Mouse (Mus musculus) kidney, postnatal 0 days (tissue): ENCODE measurements around the gene Dusp18. TPM values are rescaled to one million over a fixed set of nuclear protein-coding genes. Genes with fewer than 3 reads are reported as not detected.

Experiments
- ATAC-seq: fragments of 200-750 bp; cut with Nextera tagmentation; replicated peaks from 2 replicates; pipeline ENCODE4 v1.8.0; 2017; ENCODE audit warnings: low read depth, moderate number of reproducible peaks, moderate TSS enrichment, moderate library complexity; ENCODE audit not compliant: low FRiP score
- DNase-seq: peaks from one replicate; pipeline ENCODE4 v3.0.0-alpha.2; 2016; ENCODE audit warnings: low spot score
- H3K27ac ChIP-seq: fragments of 300-500 bp; sonication (generic); 2 replicates; pipeline ENCODE4 v1.5.1; 2014; ENCODE audit warnings: mild to moderate bottlenecking
- H3K27me3 ChIP-seq: fragments of 300-500 bp; sonication (generic); 2 replicates; pipeline ENCODE4 v1.6.1; 2014; ENCODE audit warnings: low read length, mixed read lengths; ENCODE audit not compliant: insufficient read depth
- H3K36me3 ChIP-seq: fragments of 300-500 bp; sonication (generic); 2 replicates; pipeline ENCODE4 v1.6.1; 2014; ENCODE audit warnings: low read length, mixed read lengths; ENCODE audit not compliant: insufficient read depth
- H3K4me1 ChIP-seq: fragments of 300-500 bp; sonication (generic); replicated peaks from 2 replicates; pipeline ENCODE4 v1.6.1; 2014; ENCODE audit warnings: antibody characterized with exemption, low read length, mixed read lengths; ENCODE audit not compliant: insufficient read depth
- H3K4me2 ChIP-seq: fragments of 300-500 bp; sonication (generic); 2 replicates; pipeline ENCODE4 v1.6.1; 2014; ENCODE audit warnings: mild to moderate bottlenecking, low read length, moderate library complexity, mixed read lengths
- H3K4me3 ChIP-seq: fragments of 300-500 bp; sonication (generic); replicated peaks from 2 replicates; pipeline ENCODE4 v1.5.1; 2014; ENCODE audit warnings: low read depth, low read length
- H3K9ac ChIP-seq: fragments of 300-500 bp; sonication (generic); 2 replicates; pipeline ENCODE4 v1.6.1; 2014; ENCODE audit warnings: low read depth, low read length
- H3K9me3 ChIP-seq: fragments of 300-500 bp; sonication (generic); replicated peaks from 2 replicates; pipeline ENCODE4 v1.6.1; 2016; ENCODE audit warnings: low read length, inconsistent platforms, mixed read lengths
- CTCF ChIP-seq: IDR thresholded peaks from 2 replicates; pipeline ENCODE4 v1.5.1; 2016; ENCODE audit warnings: antibody characterized with exemption, low read depth, mild to moderate bottlenecking, moderate library complexity
- WGBS: fragments of 180-500 bp; shearing (Covaris S2); extraction: QIAGEN DNeasy Blood & Tissue Kit; methylation state at CpG from one replicate; pipeline ENCODE4 v1.1.7; 2014; 5-methylcytosine and 5-hydroxymethylcytosine counted together
- polyA plus RNA-seq: library from polyadenylated mRNA; unstranded; fragments of >200 nt; fragmentation: Nextera tagmentation; extraction: Ambion mirVana; gene quantifications from 2 replicates; pipeline ENCODE4 v1.2.1, GENCODE M21; 2015

The Dusp18 gene
- polyA plus RNA-seq, 1 experiment from 2014 or later = 10.1 TPM

DNA sequence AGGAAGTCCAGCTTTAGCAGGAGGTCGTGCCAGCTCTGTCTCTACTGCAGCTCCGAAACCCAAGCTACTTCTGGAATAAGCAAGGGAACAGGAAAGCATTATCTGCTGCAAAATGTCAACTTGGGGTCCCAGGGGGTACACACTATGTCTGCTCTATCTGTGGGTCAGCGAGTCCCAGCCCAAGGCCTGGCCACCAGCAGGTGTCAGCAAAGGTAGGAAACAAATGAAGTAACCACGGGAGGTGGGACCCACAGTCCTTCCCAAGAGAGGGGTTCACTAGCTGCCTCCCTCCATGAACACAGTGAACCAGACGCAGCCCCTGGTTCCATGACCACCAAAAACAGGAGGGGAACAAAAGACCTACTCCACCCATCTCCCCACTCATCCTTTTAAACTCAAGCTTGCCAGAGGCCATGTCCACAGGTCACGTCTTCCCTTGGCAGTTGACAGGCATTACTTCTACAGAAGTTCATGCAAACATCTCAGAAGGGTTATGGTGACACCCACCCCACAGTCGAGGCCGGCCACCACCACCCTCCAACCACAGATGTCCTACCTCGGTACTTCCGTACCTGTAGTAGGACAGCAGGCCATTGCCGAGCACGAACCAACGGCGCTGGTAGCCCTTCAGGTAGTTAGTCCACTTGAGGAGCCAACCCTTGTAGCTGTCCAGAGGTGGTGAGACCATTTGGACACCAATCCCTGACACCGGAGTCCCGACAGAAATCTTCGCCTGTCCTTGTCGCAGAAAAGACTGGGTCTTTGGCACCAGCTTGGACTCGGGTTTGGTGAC lies 32.2 kb upstream of the Dusp18 start:
- ATAC-seq (no peak), DNase-seq (no peak)
- Histone ChIP-seq H3K27me3 (no peaks in the 10 kb centered on the region), H3K27ac (no peak overlapping the region), H3K4me3 (peak overlapping the region; percentile 28), H3K9me3 (no peaks in the 10 kb centered on the region), H3K4me2 (peak overlapping the region; percentile 68), H3K4me1 (no peaks in the 10 kb centered on the region), H3K36me3 (no peaks in the 10 kb centered on the region), H3K9ac (0 out of 2 replicates have a peak overlapping the region, but pooled peaks have one; percentile 23)
- 74% methylated on average over 19 of the region's 19 CpGs for WGBS
- TF ChIP-seq CTCF = 0 out of 2 replicates have a peak, but pooled peaks have one; percentile 6

DNA sequence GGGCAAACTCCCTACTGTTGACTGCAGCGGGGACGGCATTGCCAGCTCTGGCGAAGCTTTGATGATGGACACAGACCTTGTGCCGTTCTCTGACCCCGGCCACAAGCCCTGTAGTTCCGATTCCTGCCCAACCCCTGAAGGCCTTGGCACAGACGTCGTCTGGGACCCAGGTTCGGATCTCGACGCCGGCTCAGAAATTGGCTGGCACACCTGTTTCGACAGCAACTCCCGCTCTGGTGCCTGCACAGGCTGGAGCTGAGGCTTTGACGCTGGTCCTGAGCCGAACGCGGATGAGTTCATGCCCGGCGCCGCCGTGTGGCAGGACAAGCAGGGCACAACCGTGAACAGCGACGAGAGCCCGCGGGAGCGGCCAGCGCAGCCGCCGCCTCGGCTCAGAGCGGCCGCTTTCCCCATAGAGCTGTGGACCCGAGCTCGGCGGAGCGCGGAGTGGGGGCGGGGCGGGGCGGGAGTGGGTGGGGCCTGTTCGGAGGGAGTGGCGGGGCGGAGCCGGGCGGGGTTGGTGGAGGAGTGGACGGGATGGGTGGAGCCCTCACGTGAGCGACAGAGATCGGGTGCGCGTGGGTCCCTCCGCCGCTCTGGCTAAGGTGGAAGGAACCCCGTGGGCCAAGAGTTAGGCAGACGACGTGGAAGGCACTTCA lies 31.5 kb upstream of the Dusp18 start, which contains the start of gene Osbp2:
TSS of gene Osbp2 (minus strand) at position 450 of the 659 bp plus-strand sequence.
- peak within 1 kb of the TSS; percentile 28 for H3K4me3 ChIP-seq
- DNase-seq (peak; percentile 75), ATAC-seq (peak; percentile 95)
- H3K4me1 ChIP-seq = no peaks in the 10 kb centered on the region
- H3K27me3 ChIP-seq = no peaks in the 10 kb centered on the region
- TF ChIP-seq CTCF = peak; percentile 54
- H3K9ac ChIP-seq = 0 out of 2 replicates have a peak within 1 kb of the TSS, but pooled peaks have one; percentile 23
- H3K9me3 ChIP-seq = no peaks in the 10 kb centered on the region
- no peak within 1 kb of the TSS for H3K27ac ChIP-seq
- H3K4me2 ChIP-seq = peak within 1 kb of the TSS; percentile 68
- 4% methylated on average over 58 of the region's 58 CpGs for WGBS
- no peaks in the 10 kb centered on the region for H3K36me3 ChIP-seq

DNA sequence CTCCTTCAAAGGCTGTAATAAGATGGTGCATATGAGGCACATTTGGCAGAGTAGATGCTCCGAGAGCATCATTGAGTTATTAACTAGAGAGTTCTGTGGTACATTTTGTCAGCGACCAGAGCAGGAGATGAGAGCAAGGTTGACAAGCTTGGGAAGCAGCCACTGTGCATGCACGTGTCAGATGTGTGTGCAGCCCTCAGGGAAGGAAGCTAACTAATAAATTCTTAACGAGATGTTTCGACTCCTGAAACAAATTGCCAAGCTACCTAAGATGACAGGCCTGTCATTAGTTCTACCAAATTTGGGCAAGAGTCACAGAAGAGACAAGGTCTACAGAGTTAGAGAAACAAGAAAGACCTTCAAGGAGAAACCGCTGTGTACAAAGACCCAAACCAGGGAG lies 30.7 kb upstream of the Dusp18 start:
- Histone ChIP-seq H3K4me3 (peak overlapping the region; percentile 28), H3K9ac (no peak overlapping the region), H3K4me1 (no peaks in the 10 kb centered on the region), H3K27me3 (no peaks in the 10 kb centered on the region), H3K27ac (no peak overlapping the region), H3K36me3 (no peaks in the 10 kb centered on the region), H3K4me2 (peak overlapping the region; percentile 68), H3K9me3 (no peaks in the 10 kb centered on the region)
- no peak; the same call in 1 of the 2 replicates for ATAC-seq
- TF ChIP-seq CTCF = no peak
- WGBS = 23% methylated on average over 6 of the region's 6 CpGs
- no peak for DNase-seq

DNA sequence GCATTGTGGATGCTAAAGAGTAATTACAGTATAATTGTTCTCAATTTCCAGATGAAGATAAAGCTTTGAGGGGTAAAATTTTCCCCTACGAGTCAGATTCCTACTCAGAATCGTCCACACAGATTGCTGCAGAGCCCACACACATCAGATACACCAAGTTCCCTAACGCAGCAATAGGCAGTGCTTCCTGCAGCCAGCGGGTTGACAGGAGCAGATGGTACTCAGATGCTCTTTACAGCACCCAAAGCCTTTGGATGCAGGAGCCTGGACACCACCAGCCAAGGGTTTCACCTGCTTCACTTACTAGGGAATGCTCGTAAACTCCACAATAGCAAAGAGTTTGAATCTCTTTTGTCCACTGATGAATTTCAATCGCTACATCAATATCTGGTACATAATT lies 18.6 kb upstream of the Dusp18 start:
- Histone ChIP-seq H3K4me2 (no peak overlapping the region), H3K9ac (no peak overlapping the region), H3K27ac (no peak overlapping the region), H3K36me3 (no peaks in the 10 kb centered on the region), H3K9me3 (no peaks in the 10 kb centered on the region), H3K27me3 (no peaks in the 10 kb centered on the region), H3K4me3 (no peak overlapping the region), H3K4me1 (no peaks in the 10 kb centered on the region)
- DNase-seq (no peak), ATAC-seq (no peak)
- no peak for TF ChIP-seq CTCF
- WGBS = 75% methylated on average over 6 of the region's 6 CpGs

DNA sequence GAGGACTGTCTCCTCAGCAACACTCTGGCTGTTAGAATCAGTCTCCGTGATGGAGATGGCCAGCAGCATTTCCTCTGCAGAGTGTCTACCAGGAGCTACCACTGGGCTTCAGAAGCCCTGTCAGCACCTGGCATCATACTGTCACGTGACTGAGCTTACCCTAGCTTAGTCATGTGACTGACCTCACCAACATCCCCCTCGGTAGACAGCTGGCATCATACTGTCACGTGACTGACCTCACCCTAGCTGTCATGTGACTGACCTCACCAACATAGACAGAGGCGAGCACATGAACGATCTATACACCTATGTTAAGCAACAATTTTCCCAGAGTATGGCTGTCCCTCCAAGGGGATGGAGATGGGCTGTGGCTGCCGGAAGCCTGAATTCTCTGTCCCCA lies 16.4 kb upstream of the Dusp18 start:
- no peak for DNase-seq
- no peaks in the 10 kb centered on the region for H3K36me3 ChIP-seq
- ATAC-seq = no peak
- no peak overlapping the region for H3K4me2 ChIP-seq
- H3K9me3 ChIP-seq = no peaks in the 10 kb centered on the region
- no peak overlapping the region for H3K9ac ChIP-seq
- no peak overlapping the region for H3K4me3 ChIP-seq
- WGBS = 67% methylated on average over 7 of the region's 7 CpGs
- no peaks in the 10 kb centered on the region for H3K27me3 ChIP-seq
- no peaks in the 10 kb centered on the region for H3K4me1 ChIP-seq
- TF ChIP-seq CTCF = no peak
- no peak overlapping the region for H3K27ac ChIP-seq

DNA sequence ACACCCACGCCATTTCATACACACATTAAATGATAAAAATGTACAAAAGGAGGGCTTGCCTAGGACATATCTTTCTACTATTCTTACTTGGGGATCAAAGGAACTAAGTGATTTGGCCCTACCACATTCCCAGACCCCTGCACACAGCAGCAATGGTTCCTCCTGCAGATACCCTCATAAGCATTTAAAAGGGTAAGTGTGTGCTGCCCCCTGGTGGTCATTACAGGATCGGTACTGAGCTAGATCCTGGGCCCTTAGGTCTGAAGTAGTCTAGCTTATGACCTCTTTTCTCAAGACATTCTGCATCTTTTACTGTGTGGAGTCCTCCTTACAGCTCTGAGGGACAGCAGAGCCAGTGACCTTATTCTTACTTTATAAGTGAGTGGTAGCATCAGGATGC lies 15.2 kb upstream of the Dusp18 start:
- H3K36me3 ChIP-seq = no peaks in the 10 kb centered on the region
- H3K4me1 ChIP-seq = no peaks in the 10 kb centered on the region
- ATAC-seq (0 out of 2 replicates have a peak, but pooled peaks have one; percentile 43), DNase-seq (peak; percentile 86)
- WGBS = 43% methylated on average over 2 of the region's 2 CpGs
- H3K9ac ChIP-seq = no peak overlapping the region
- H3K4me2 ChIP-seq = no peak overlapping the region
- peak; percentile 89 for TF ChIP-seq CTCF
- H3K9me3 ChIP-seq = no peaks in the 10 kb centered on the region
- no peaks in the 10 kb centered on the region for H3K27me3 ChIP-seq
- H3K4me3 ChIP-seq = no peak overlapping the region
- H3K27ac ChIP-seq = no peak overlapping the region
